Mouse (Mus musculus): ENCODE measurements at regions not wholly inside any gene's neighbourhood (a gene's known extent, or its start where the extent isn't known, plus 50 kb on each side); places are given as distances from the start of the nearest gene placed in this dataset.

- no peaks in the 10 kb centered on the region for H3K9me3 ChIP-seq (replicated peaks)
- H3K9ac ChIP-seq = no peak overlapping the region
- H3K27me3 ChIP-seq = no peaks in the 10 kb centered on the region
- H3K4me3 ChIP-seq (replicated peaks) = no peak overlapping the region
- 78% methylated on average over 6 of the region's 6 CpGs for WGBS
- ATAC-seq (ENCODE audit: insufficient number of reproducible peaks, low FRiP score, low TSS enrichment, low read depth) = no peak
- no peak overlapping the region for H3K4me2 ChIP-seq (replicated peaks)
- no peaks in the 10 kb centered on the region for H3K4me1 ChIP-seq
- H3K36me3 ChIP-seq = no peaks in the 10 kb centered on the region
- H3K27ac ChIP-seq (replicated peaks) = no peak overlapping the region
Observed at GRCm38 (mm10) chr9:41364442-41365250, 203.1 kb upstream of the Ubash3b start.

GRCm38 (mm10) chr9:41360356-41360755, 198.9 kb upstream of the Ubash3b start:
- H3K27me3 ChIP-seq = no peaks in the 10 kb centered on the region
- H3K9me3 ChIP-seq (replicated peaks) = no peaks in the 10 kb centered on the region
- no peak overlapping the region for H3K27ac ChIP-seq (replicated peaks)
- ATAC-seq (ENCODE audit: insufficient number of reproducible peaks, low FRiP score, low TSS enrichment, low read depth) = no peak
- no peaks in the 10 kb centered on the region for H3K36me3 ChIP-seq
- H3K4me2 ChIP-seq (replicated peaks) = no peak overlapping the region
- WGBS = 65% methylated on average over 5 of the region's 5 CpGs
- H3K4me1 ChIP-seq = no peaks in the 10 kb centered on the region
- H3K9ac ChIP-seq = no peak overlapping the region
- H3K4me3 ChIP-seq (replicated peaks) = no peak overlapping the region

GRCm38 (mm10) chr9:41359286-41359685, 197.8 kb upstream of the Ubash3b start:
- no peak for ATAC-seq (ENCODE audit: insufficient number of reproducible peaks, low FRiP score, low TSS enrichment, low read depth)
- WGBS = 79% methylated on average over 3 of the region's 3 CpGs
- no peak overlapping the region for H3K4me2 ChIP-seq (replicated peaks)

GRCm38 (mm10) chr9:41345338-41345737, 183.8 kb upstream of the Ubash3b start:
- ATAC-seq (ENCODE audit: insufficient number of reproducible peaks, low FRiP score, low TSS enrichment, low read depth) = peak; percentile 54; the same call in 1 of the 2 replicates
- no peak overlapping the region for H3K9ac ChIP-seq
- no peaks in the 10 kb centered on the region for H3K36me3 ChIP-seq
- no peak overlapping the region for H3K4me2 ChIP-seq (replicated peaks)
- H3K27ac ChIP-seq (replicated peaks) = no peak overlapping the region
- H3K27me3 ChIP-seq = no peaks in the 10 kb centered on the region
- 40% methylated on average over 2 of the region's 2 CpGs for WGBS
- H3K4me3 ChIP-seq (replicated peaks) = no peak overlapping the region
- H3K9me3 ChIP-seq (replicated peaks) = no peaks in the 10 kb centered on the region
- no peaks in the 10 kb centered on the region; the same call in 1 of the 2 replicates for H3K4me1 ChIP-seq

More at GRCm38 (mm10) chr9:41359286-41359685, 197.8 kb upstream of the Ubash3b start:
- no peaks in the 10 kb centered on the region for H3K9me3 ChIP-seq (replicated peaks)
- H3K27ac ChIP-seq (replicated peaks) = no peak overlapping the region
- H3K9ac ChIP-seq = no peak overlapping the region
- H3K4me1 ChIP-seq = no peaks in the 10 kb centered on the region
- H3K36me3 ChIP-seq = no peaks in the 10 kb centered on the region
- H3K27me3 ChIP-seq = no peaks in the 10 kb centered on the region
- H3K4me3 ChIP-seq (replicated peaks) = no peak overlapping the region

- Histone ChIP-seq H3K4me3 (replicated peaks) (no peak overlapping the region), H3K9me3 (replicated peaks) (no peaks in the 10 kb centered on the region), H3K4me2 (replicated peaks) (no peak overlapping the region), H3K27ac (replicated peaks) (no peak overlapping the region), H3K9ac (no peak overlapping the region), H3K4me1 (peaks cover 9% of the 10 kb centered on the region), H3K27me3 (no peaks in the 10 kb centered on the region), H3K36me3 (no peaks in the 10 kb centered on the region)
- no peak for ATAC-seq (ENCODE audit: insufficient number of reproducible peaks, low FRiP score, low TSS enrichment, low read depth)
- 84% methylated on average over 2 of the region's 2 CpGs for WGBS
Observed at GRCm38 (mm10) chr9:41337375-41337774, 175.9 kb upstream of the Ubash3b start.

GRCm38 (mm10) chr9:41336801-41337200, 175.3 kb upstream of the Ubash3b start:
- Histone ChIP-seq H3K9ac (no peak overlapping the region), H3K27me3 (no peaks in the 10 kb centered on the region), H3K4me1 (peaks cover 9% of the 10 kb centered on the region), H3K36me3 (no peaks in the 10 kb centered on the region), H3K9me3 (replicated peaks) (no peaks in the 10 kb centered on the region), H3K4me2 (replicated peaks) (no peak overlapping the region), H3K27ac (replicated peaks) (no peak overlapping the region), H3K4me3 (replicated peaks) (no peak overlapping the region)
- ATAC-seq (ENCODE audit: insufficient number of reproducible peaks, low FRiP score, low TSS enrichment, low read depth) = no peak
- 72% methylated on average over 6 of the region's 6 CpGs for WGBS

GRCm38 (mm10) chr9:41334462-41335241, 173.2 kb upstream of the Ubash3b start:
- no peak for ATAC-seq (ENCODE audit: insufficient number of reproducible peaks, low FRiP score, low TSS enrichment, low read depth)
- Histone ChIP-seq H3K36me3 (no peaks in the 10 kb centered on the region), H3K4me2 (replicated peaks) (no peak overlapping the region), H3K9ac (no peak overlapping the region), H3K4me1 (peaks cover 9% of the 10 kb centered on the region), H3K27ac (replicated peaks) (peak overlapping the region; percentile 35; the same call in 1 of the 2 replicates), H3K9me3 (replicated peaks) (no peaks in the 10 kb centered on the region), H3K4me3 (replicated peaks) (no peak overlapping the region), H3K27me3 (no peaks in the 10 kb centered on the region)
- WGBS = 20% methylated on average over 10 of the region's 10 CpGs

- Histone ChIP-seq H3K27ac (replicated peaks) (no peak overlapping the region), H3K4me2 (replicated peaks) (no peak overlapping the region), H3K4me3 (replicated peaks) (no peak overlapping the region), H3K36me3 (no peaks in the 10 kb centered on the region), H3K27me3 (no peaks in the 10 kb centered on the region), H3K4me1 (peaks cover 14% of the 10 kb centered on the region), H3K9me3 (replicated peaks) (no peaks in the 10 kb centered on the region), H3K9ac (no peak overlapping the region)
- WGBS = 100% methylated on average over 1 of the region's 1 CpGs
- ATAC-seq (ENCODE audit: insufficient number of reproducible peaks, low FRiP score, low TSS enrichment, low read depth) = no peak
Observed at GRCm38 (mm10) chr9:41333526-41333925, 172.0 kb upstream of the Ubash3b start.

GRCm38 (mm10) chr9:41328959-41329358, 167.5 kb upstream of the Ubash3b start:
- ATAC-seq (ENCODE audit: insufficient number of reproducible peaks, low FRiP score, low TSS enrichment, low read depth) = no peak
- WGBS = 94% methylated on average over 1 of the region's 1 CpGs
- Histone ChIP-seq H3K4me1 (peaks cover 26% of the 10 kb centered on the region), H3K4me2 (replicated peaks) (no peak overlapping the region), H3K4me3 (replicated peaks) (0 out of 2 replicates have a peak overlapping the region, but pooled peaks have one; percentile 12), H3K9me3 (replicated peaks) (no peaks in the 10 kb centered on the region), H3K9ac (no peak overlapping the region), H3K36me3 (no peaks in the 10 kb centered on the region), H3K27me3 (no peaks in the 10 kb centered on the region), H3K27ac (replicated peaks) (no peak overlapping the region)

GRCm38 (mm10) chr9:41328480-41328879, 167.0 kb upstream of the Ubash3b start:
- Histone ChIP-seq H3K4me3 (replicated peaks) (peak overlapping the region; percentile 12; the same call in 1 of the 2 replicates), H3K4me1 (peaks cover 26% of the 10 kb centered on the region), H3K27ac (replicated peaks) (peak overlapping the region; percentile 45; the same call in 1 of the 2 replicates), H3K36me3 (no peaks in the 10 kb centered on the region), H3K27me3 (no peaks in the 10 kb centered on the region), H3K9me3 (replicated peaks) (no peaks in the 10 kb centered on the region), H3K4me2 (replicated peaks) (peak overlapping the region; percentile 25), H3K9ac (no peak overlapping the region)
- no peak for ATAC-seq (ENCODE audit: insufficient number of reproducible peaks, low FRiP score, low TSS enrichment, low read depth)
- WGBS = 47% methylated on average over 5 of the region's 5 CpGs

- H3K9me3 ChIP-seq (replicated peaks) = no peaks in the 10 kb centered on the region
- H3K9ac ChIP-seq = no peak overlapping the region
- peak overlapping the region; percentile 12; the same call in 1 of the 2 replicates for H3K4me3 ChIP-seq (replicated peaks)
- H3K27ac ChIP-seq (replicated peaks) = peak overlapping the region; percentile 45; the same call in 1 of the 2 replicates
- 5% methylated on average over 1 of the region's 1 CpGs for WGBS
- ATAC-seq (ENCODE audit: insufficient number of reproducible peaks, low FRiP score, low TSS enrichment, low read depth) = no peak
- peaks cover 26% of the 10 kb centered on the region for H3K4me1 ChIP-seq
- H3K27me3 ChIP-seq = no peaks in the 10 kb centered on the region
- H3K36me3 ChIP-seq = no peaks in the 10 kb centered on the region
- H3K4me2 ChIP-seq (replicated peaks) = peak overlapping the region; percentile 25; the same call in 1 of the 2 replicates
Observed at GRCm38 (mm10) chr9:41328056-41328455, 166.6 kb upstream of the Ubash3b start.
